Mouse (Mus musculus): ENCODE data around the gene Vmp1. TPM values are rescaled to one million over a fixed set of nuclear protein-coding genes. Genes with fewer than 3 reads are reported as not detected.

Gene Vmp1
- polyA plus RNA-seq, 1 experiment, result not detected

DNA sequence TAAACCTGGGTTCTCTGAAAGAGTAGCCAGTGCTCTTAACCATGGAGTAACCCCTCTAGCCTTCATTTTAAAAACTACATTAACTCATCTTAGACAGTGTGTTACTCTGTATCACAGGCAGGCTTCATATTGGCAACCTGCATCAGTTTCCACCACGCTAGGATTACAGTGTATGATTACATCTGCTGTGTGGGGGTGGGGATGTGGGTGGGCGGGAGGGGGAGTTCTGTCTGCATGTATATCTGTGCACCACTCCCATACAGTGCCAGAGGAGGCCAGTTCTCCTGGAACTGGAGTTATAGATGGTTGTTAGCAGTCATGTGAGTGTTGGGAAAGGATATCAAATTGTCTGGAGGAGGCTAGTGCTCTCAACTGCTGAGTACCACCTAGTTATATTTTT lies 55.2 kb downstream of the Vmp1 start:
- Histone ChIP-seq H3K27ac (ENCODE audit: insufficient read depth, low read depth, low read length) (no peak overlapping the region), H3K4me1 (ENCODE audit: control insufficient read depth, insufficient read depth, low read length) (no peaks in the 10 kb centered on the region), H3K4me3 (ENCODE audit: insufficient read depth, low read depth, low read length) (no peak overlapping the region)
- no peak for TF ChIP-seq CTCF (IDR thresholded peaks at IDR 0.05; ENCODE audit: insufficient read depth, low read depth, low read length)
- no peak for TF ChIP-seq POLR2A (IDR thresholded peaks at IDR 0.05; ENCODE audit: insufficient read depth, low read depth, low read length)
- WGBS, result 82% methylated on average over 2 of the region's 2 CpGs

DNA sequence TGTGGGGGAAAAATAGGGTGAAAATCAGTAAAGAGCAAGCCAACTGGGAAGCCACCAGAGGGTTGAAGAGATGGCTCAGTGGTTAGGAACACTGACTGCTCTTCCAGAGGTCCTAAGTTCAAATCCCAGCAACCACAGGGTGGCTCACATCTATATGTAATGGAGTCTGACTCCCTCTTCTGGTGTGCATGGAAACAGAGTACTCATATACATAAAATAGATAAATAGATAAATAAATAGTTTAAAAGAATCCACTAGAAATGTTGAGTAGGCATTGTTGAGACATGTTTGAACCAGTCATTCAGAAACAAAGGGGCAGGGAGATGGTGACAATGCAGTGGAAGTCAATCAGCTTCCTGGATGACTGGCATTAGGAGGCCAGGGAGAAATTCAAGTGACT lies 56.0 kb downstream of the Vmp1 start:
- Histone ChIP-seq H3K4me3 (ENCODE audit: insufficient read depth, low read depth, low read length) (no peak overlapping the region), H3K4me1 (ENCODE audit: control insufficient read depth, insufficient read depth, low read length) (no peaks in the 10 kb centered on the region), H3K27ac (ENCODE audit: insufficient read depth, low read depth, low read length) (no peak overlapping the region)
- TF ChIP-seq CTCF (IDR thresholded peaks at IDR 0.05; ENCODE audit: insufficient read depth, low read depth, low read length) (no peak), POLR2A (IDR thresholded peaks at IDR 0.05; ENCODE audit: insufficient read depth, low read depth, low read length) (no peak)

DNA sequence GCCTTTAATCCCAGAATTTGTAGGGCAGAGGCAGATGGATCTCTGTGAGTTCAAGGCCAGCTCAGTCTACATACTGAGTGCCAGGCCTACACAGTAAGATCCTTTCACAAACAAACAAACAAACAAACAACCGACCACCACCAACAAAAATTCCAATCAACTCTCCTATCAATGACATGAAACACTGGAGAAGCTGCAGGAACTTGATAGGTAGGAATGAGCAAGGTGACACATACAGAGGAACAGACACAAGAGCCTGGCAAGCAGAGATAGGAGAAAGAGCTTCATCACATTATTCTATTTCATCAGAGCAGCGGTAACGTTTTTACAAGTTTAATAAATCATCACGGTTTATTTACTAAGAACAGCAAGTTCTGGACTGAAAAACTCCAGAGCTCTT lies 56.9 kb downstream of the Vmp1 start:
- WGBS, result 94% methylated on average over 4 of the region's 4 CpGs
- Histone ChIP-seq H3K4me1 (ENCODE audit: control insufficient read depth, insufficient read depth, low read length) (no peaks in the 10 kb centered on the region), H3K27ac (ENCODE audit: insufficient read depth, low read depth, low read length) (no peak overlapping the region), H3K4me3 (ENCODE audit: insufficient read depth, low read depth, low read length) (no peak overlapping the region)
- no peak for TF ChIP-seq POLR2A (IDR thresholded peaks at IDR 0.05; ENCODE audit: insufficient read depth, low read depth, low read length)
- no peak for TF ChIP-seq CTCF (IDR thresholded peaks at IDR 0.05; ENCODE audit: insufficient read depth, low read depth, low read length)

DNA sequence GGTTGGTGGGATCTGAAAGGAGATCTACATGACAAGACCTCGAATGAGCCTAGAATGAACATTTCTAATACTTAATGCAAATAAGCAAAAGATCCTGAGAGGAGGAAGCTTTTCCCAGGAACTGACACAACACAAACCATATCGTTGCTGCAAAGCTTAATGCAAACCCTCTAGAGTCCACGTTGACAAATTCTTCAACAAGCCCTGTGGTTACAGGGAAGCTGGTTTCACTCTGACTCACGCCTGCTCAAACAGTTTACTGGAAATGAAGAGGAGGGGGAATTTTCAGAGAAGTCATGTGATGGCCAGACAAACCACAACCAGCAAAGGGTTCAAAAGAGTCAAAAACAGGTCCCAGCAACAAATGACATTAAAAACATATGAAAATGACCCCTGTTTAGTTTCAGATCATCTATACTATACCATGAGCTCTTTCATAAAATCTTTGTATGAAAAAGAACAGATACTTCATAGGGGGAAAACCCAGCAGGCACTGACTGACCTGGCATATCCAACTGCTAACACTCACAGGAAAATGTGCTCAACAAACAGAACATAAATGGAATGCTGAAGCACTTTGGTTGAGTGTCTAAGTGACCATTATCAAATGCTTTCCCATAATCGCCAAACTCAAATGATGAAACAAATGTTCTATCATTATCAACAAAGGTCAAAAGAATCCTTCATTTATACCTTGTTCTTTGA lies 59.2 kb downstream of the Vmp1 start:
- no peak for TF ChIP-seq CTCF (IDR thresholded peaks at IDR 0.05; ENCODE audit: insufficient read depth, low read depth, low read length)
- 49% methylated on average over 5 of the region's 5 CpGs for WGBS
- no peak overlapping the region for H3K27ac ChIP-seq (ENCODE audit: insufficient read depth, low read depth, low read length)
- H3K4me1 ChIP-seq (ENCODE audit: control insufficient read depth, insufficient read depth, low read length), result no peaks in the 10 kb centered on the region
- H3K4me3 ChIP-seq (ENCODE audit: insufficient read depth, low read depth, low read length), result no peak overlapping the region

DNA sequence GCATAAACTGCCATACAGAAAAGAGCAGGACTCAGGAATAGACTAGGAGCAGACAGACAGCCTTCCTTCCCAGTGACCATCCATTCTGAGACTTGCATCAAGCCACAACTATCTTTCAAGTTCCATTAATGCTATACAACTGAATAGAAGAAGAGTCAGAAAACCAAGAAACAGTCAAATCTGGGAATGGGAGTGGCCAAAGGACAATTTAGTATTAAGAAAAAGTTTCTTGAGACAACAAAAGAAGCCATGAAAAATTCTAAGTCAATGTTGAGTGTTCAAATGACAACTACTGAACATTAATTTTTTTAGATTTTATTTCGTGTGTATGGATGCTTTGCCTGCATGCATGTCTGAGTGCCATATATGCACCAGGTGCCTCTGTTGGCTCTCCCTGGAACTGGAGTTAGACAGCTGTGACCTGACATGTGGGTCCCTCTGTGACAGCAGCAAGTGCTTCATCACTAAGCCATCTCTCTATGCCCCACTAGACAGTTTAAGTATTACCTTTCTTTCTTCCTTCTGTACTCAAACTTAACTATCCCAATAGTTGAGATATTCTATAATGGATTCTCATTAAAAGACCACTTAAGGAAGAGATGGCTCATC lies 60.1 kb downstream of the Vmp1 start:
- H3K27ac ChIP-seq (ENCODE audit: insufficient read depth, low read depth, low read length), result no peak overlapping the region
- 98% methylated on average over 1 of the region's 1 CpGs for WGBS
- H3K4me3 ChIP-seq (ENCODE audit: insufficient read depth, low read depth, low read length), result no peak overlapping the region
- TF ChIP-seq POLR2A (IDR thresholded peaks at IDR 0.05; ENCODE audit: insufficient read depth, low read depth, low read length) (no peak), CTCF (IDR thresholded peaks at IDR 0.05; ENCODE audit: insufficient read depth, low read depth, low read length) (no peak)
- H3K4me1 ChIP-seq (ENCODE audit: control insufficient read depth, insufficient read depth, low read length), result no peaks in the 10 kb centered on the region

DNA sequence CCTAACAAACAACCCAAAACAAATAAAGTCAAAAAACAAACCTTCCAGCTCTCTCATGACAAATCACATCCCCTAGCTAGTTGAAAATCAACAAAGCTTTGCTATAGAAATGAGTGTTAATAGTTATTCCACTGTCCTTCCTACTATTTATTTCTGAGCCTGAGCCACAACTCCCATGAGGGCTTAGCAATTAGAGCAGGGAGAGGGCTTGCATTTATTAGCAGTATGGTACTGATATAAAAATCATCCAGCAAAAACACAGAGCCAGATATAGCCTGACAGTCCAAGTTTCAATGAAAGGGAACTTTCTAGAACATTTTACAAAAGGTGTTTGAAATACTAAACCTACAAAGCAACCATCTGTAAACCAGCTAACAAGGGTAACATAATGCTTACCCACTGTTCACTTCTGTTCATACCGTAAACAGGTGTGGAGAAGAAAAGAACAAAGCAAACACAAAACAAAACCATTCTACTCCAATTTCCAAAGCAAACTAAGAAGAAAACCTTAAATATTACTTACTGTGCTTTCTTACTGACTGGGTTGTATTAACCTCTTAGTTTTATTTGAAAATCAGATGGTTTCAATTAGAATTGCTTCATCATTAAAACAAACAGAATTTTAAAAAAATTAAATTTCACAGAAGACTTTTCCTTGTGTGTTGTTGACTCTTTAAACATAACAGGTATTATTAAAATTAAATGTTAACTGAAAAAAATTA lies 61.3 kb downstream of the Vmp1 start:
- Histone ChIP-seq H3K27ac (ENCODE audit: insufficient read depth, low read depth, low read length) (no peak overlapping the region), H3K4me3 (ENCODE audit: insufficient read depth, low read depth, low read length) (no peak overlapping the region), H3K4me1 (ENCODE audit: control insufficient read depth, insufficient read depth, low read length) (no peaks in the 10 kb centered on the region)
- TF ChIP-seq POLR2A (IDR thresholded peaks at IDR 0.05; ENCODE audit: insufficient read depth, low read depth, low read length), result no peak
- no peak for TF ChIP-seq CTCF (IDR thresholded peaks at IDR 0.05; ENCODE audit: insufficient read depth, low read depth, low read length)
- WGBS, result 83% methylated on average over 1 of the region's 1 CpGs

DNA sequence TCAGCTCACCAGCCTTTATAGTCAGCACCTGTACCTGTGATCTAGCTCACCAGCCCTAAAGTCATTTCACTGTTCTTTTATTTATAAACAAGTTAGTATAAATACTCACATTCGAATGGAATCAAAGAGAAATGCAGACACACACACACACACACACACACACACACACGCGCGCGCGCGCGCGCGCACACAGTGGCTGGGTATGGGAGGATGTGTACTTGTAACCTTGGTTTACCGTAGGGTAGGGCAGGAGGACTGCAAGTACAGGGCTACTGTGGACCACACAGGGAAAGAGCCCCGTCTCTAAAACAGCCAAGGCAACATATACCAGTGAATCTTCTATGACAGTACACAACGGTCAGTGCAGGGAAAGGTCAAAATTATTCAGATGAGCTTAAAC lies 62.5 kb downstream of the Vmp1 start:
- Histone ChIP-seq H3K4me1 (ENCODE audit: control insufficient read depth, insufficient read depth, low read length) (no peaks in the 10 kb centered on the region), H3K27ac (ENCODE audit: insufficient read depth, low read depth, low read length) (no peak overlapping the region), H3K4me3 (ENCODE audit: insufficient read depth, low read depth, low read length) (no peak overlapping the region)
- TF ChIP-seq POLR2A (IDR thresholded peaks at IDR 0.05; ENCODE audit: insufficient read depth, low read depth, low read length) (no peak), CTCF (IDR thresholded peaks at IDR 0.05; ENCODE audit: insufficient read depth, low read depth, low read length) (no peak)
- WGBS, result 95% methylated on average over 13 of the region's 13 CpGs

DNA sequence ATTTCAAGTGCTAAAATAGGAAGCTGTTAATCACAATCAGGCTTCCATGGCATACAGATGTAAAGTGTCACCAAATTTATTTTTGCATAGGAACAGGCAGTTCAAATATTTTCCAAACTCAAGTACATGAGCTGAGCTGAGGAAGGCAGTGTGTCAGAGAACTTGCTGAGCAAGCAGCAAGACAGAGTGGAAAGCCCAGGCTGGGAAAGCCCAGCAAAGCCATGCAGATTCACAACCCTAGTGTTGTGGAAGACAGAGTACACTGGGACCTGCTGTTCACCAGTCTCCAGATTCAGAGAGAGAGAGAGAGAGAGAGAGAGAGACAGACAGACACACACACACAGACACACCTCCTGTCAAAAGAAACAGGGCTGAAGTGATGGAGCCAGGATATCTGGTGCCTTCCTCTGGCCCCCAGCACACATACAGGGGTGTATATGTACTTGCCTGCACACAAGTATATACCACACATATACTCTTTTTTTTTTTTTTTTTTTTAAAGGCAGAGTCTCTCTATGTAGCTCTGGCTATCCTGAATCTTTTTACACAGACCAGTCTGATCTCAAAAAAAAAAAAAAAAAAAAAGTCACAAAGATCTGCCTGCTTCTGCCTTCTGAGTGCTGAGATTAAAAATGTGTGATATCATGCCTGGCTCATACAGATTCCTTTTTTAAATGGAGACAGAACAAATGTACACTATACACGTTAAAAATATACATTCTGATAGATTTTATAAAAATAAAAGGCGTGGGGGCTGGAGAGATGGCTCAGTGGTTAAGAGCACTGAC lies 64.9 kb downstream of the Vmp1 start:
- no peak overlapping the region for H3K4me3 ChIP-seq (ENCODE audit: insufficient read depth, low read depth, low read length)
- WGBS, result 94% methylated on average over 2 of the region's 2 CpGs
- no peak overlapping the region for H3K27ac ChIP-seq (ENCODE audit: insufficient read depth, low read depth, low read length)
- TF ChIP-seq CTCF (IDR thresholded peaks at IDR 0.05; ENCODE audit: insufficient read depth, low read depth, low read length) (no peak), POLR2A (IDR thresholded peaks at IDR 0.05; ENCODE audit: insufficient read depth, low read depth, low read length) (no peak)
- H3K4me1 ChIP-seq (ENCODE audit: control insufficient read depth, insufficient read depth, low read length), result no peaks in the 10 kb centered on the region

DNA sequence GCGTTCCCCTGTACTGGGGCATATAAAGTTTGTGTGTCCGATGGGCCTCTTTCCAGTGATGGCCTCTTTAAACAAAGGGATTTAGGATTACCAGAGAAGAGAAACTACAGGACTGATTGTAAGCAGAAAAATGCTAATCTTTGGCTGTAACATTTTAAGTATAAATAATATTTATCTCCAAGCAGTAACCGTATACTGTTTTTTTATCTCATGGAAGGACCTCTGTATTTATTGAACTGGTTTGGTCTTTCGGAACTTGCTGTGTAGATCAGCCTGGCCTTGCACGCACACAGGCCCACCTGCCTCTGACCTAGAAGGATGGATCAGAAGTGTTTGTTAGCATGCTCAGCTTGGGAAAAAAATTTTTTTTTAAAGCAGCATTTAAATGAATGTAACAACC lies 69.0 kb downstream of the Vmp1 start:
- TF ChIP-seq POLR2A (IDR thresholded peaks at IDR 0.05; ENCODE audit: insufficient read depth, low read depth, low read length) (no peak), CTCF (IDR thresholded peaks at IDR 0.05; ENCODE audit: insufficient read depth, low read depth, low read length) (no peak)
- Histone ChIP-seq H3K4me3 (ENCODE audit: insufficient read depth, low read depth, low read length) (no peak overlapping the region), H3K27ac (ENCODE audit: insufficient read depth, low read depth, low read length) (no peak overlapping the region), H3K4me1 (ENCODE audit: control insufficient read depth, insufficient read depth, low read length) (no peaks in the 10 kb centered on the region)
- 91% methylated on average over 5 of the region's 5 CpGs for WGBS
